Mouse (Mus musculus): ENCODE results near the gene Itln1. TPM values are rescaled to one million over a fixed set of nuclear protein-coding genes. Genes with fewer than 3 reads are reported as not detected.
A peak's percentile ranks its signal among the peaks of the same experiment; 100 is the strongest.

Itln1 gene
- total RNA-seq, 1 experiment: not detected

- no peaks in the 10 kb centered on the region for H3K36me3 ChIP-seq (ENCODE audit: control insufficient read depth, insufficient read depth, low read length, poor library complexity, severe bottlenecking)
- no peak overlapping the region for H3K4me3 ChIP-seq (ENCODE audit: insufficient read depth in 1 of 2, low read depth in 1 of 2, low read length in 2 of 2, poor library complexity in 1 of 2, severe bottlenecking in 1 of 2)
- no peak overlapping the region for H3K27ac ChIP-seq (ENCODE audit: insufficient read depth, low read depth, low read length, poor library complexity, severe bottlenecking)
- H3K9ac ChIP-seq (ENCODE audit: insufficient read depth, low read depth, low read length, poor library complexity, severe bottlenecking): no peak overlapping the region
- H3K9me3 ChIP-seq (ENCODE audit: control insufficient read depth, insufficient read depth, low read depth, low read length): no peaks in the 10 kb centered on the region
- in situ Hi-C loops (cut with MboI; ENCODE audit: low sequenced_read_pairs in 2 of 2, unreplicated experiment in 2 of 2): loop anchor here (5.0 kb wide), 1 partner anchor 39 kb away; no protein-coding TSS in a partner anchor
- TF ChIP-seq MAFK (IDR thresholded peaks at IDR 0.05; ENCODE audit: insufficient read depth, low read depth, low read length): no peak
- TF ChIP-seq HCFC1 (IDR thresholded peaks at IDR 0.05; ENCODE audit: borderline replicate concordance, insufficient read depth, low read length): no peak
- TF ChIP-seq CHD2 (IDR thresholded peaks at IDR 0.05; ENCODE audit: low read depth, low read length): no peak
- TF ChIP-seq ZC3H11A (IDR thresholded peaks at IDR 0.05; ENCODE audit: borderline replicate concordance, low read depth, low read length): no peak
- TF ChIP-seq ZNF384 (IDR thresholded peaks at IDR 0.05; ENCODE audit: low read depth, low read length): no peak
- DNase-seq (ENCODE audit: low read depth, low spot score): no peak
- no peaks in the 10 kb centered on the region for H3K4me1 ChIP-seq (ENCODE audit: control insufficient read depth in 2 of 2, insufficient read depth in 2 of 2, low read length in 2 of 2, poor library complexity in 1 of 2)
Measured at GRCm38 (mm10) chr1:171565888-171566287, 30.8 kb upstream of the Itln1 start.

GRCm38 (mm10) chr1:171564247-171564646 is 29.2 kb upstream of the Itln1 start:
- TF ChIP-seq MAFK (IDR thresholded peaks at IDR 0.05; ENCODE audit: insufficient read depth, low read depth, low read length): no peak
- TF ChIP-seq ZC3H11A (IDR thresholded peaks at IDR 0.05; ENCODE audit: borderline replicate concordance, low read depth, low read length): peak; percentile 64; the same call in 1 of the 2 replicates
- in situ Hi-C loops (cut with MboI; ENCODE audit: low sequenced_read_pairs in 2 of 2, unreplicated experiment in 2 of 2): no loop called here
- H3K9me3 ChIP-seq (ENCODE audit: control insufficient read depth, insufficient read depth, low read depth, low read length): no peaks in the 10 kb centered on the region
- DNase-seq (ENCODE audit: low read depth, low spot score): peak; percentile 95
- no peaks in the 10 kb centered on the region for H3K4me1 ChIP-seq (ENCODE audit: control insufficient read depth in 2 of 2, insufficient read depth in 2 of 2, low read length in 2 of 2, poor library complexity in 1 of 2)
- H3K4me3 ChIP-seq (ENCODE audit: insufficient read depth in 1 of 2, low read depth in 1 of 2, low read length in 2 of 2, poor library complexity in 1 of 2, severe bottlenecking in 1 of 2): no peak overlapping the region
- no peak overlapping the region for H3K27ac ChIP-seq (ENCODE audit: insufficient read depth, low read depth, low read length, poor library complexity, severe bottlenecking)
- no peak overlapping the region for H3K9ac ChIP-seq (ENCODE audit: insufficient read depth, low read depth, low read length, poor library complexity, severe bottlenecking)
- H3K36me3 ChIP-seq (ENCODE audit: control insufficient read depth, insufficient read depth, low read length, poor library complexity, severe bottlenecking): no peaks in the 10 kb centered on the region

- Histone ChIP-seq H3K27ac (ENCODE audit: insufficient read depth, low read depth, low read length, poor library complexity, severe bottlenecking) (no peak overlapping the region), H3K4me3 (ENCODE audit: insufficient read depth in 1 of 2, low read depth in 1 of 2, low read length in 2 of 2, poor library complexity in 1 of 2, severe bottlenecking in 1 of 2) (no peak overlapping the region), H3K9me3 (ENCODE audit: control insufficient read depth, insufficient read depth, low read depth, low read length) (no peaks in the 10 kb centered on the region), H3K4me1 (ENCODE audit: control insufficient read depth in 2 of 2, insufficient read depth in 2 of 2, low read length in 2 of 2, poor library complexity in 1 of 2) (no peaks in the 10 kb centered on the region), H3K9ac (ENCODE audit: insufficient read depth, low read depth, low read length, poor library complexity, severe bottlenecking) (no peak overlapping the region), H3K36me3 (ENCODE audit: control insufficient read depth, insufficient read depth, low read length, poor library complexity, severe bottlenecking) (no peaks in the 10 kb centered on the region)
- TF ChIP-seq CHD2 (IDR thresholded peaks at IDR 0.05; ENCODE audit: low read depth, low read length) (no peak), ZC3H11A (IDR thresholded peaks at IDR 0.05; ENCODE audit: borderline replicate concordance, low read depth, low read length) (no peak), MAFK (IDR thresholded peaks at IDR 0.05; ENCODE audit: insufficient read depth, low read depth, low read length) (no peak), HCFC1 (IDR thresholded peaks at IDR 0.05; ENCODE audit: borderline replicate concordance, insufficient read depth, low read length) (no peak), ZNF384 (IDR thresholded peaks at IDR 0.05; ENCODE audit: low read depth, low read length) (no peak)
- in situ Hi-C loops (cut with MboI; ENCODE audit: low sequenced_read_pairs in 2 of 2, unreplicated experiment in 2 of 2): no loop called here
- no peak for DNase-seq (ENCODE audit: low read depth, low spot score)
Measured at GRCm38 (mm10) chr1:171563042-171563441, 27.9 kb upstream of the Itln1 start.

GRCm38 (mm10) chr1:171561639-171562225 is 26.6 kb upstream of the Itln1 start:
- Histone ChIP-seq H3K9ac (ENCODE audit: insufficient read depth, low read depth, low read length, poor library complexity, severe bottlenecking) (no peak overlapping the region), H3K4me1 (ENCODE audit: control insufficient read depth in 2 of 2, insufficient read depth in 2 of 2, low read length in 2 of 2, poor library complexity in 1 of 2) (no peaks in the 10 kb centered on the region), H3K27ac (ENCODE audit: insufficient read depth, low read depth, low read length, poor library complexity, severe bottlenecking) (no peak overlapping the region), H3K4me3 (ENCODE audit: insufficient read depth in 1 of 2, low read depth in 1 of 2, low read length in 2 of 2, poor library complexity in 1 of 2, severe bottlenecking in 1 of 2) (no peak overlapping the region), H3K9me3 (ENCODE audit: control insufficient read depth, insufficient read depth, low read depth, low read length) (no peaks in the 10 kb centered on the region), H3K36me3 (ENCODE audit: control insufficient read depth, insufficient read depth, low read length, poor library complexity, severe bottlenecking) (no peaks in the 10 kb centered on the region)
- no peak for DNase-seq (ENCODE audit: low read depth, low spot score)
- TF ChIP-seq HCFC1 (IDR thresholded peaks at IDR 0.05; ENCODE audit: borderline replicate concordance, insufficient read depth, low read length) (no peak), ZNF384 (IDR thresholded peaks at IDR 0.05; ENCODE audit: low read depth, low read length) (no peak), MAFK (IDR thresholded peaks at IDR 0.05; ENCODE audit: insufficient read depth, low read depth, low read length) (no peak), ZC3H11A (IDR thresholded peaks at IDR 0.05; ENCODE audit: borderline replicate concordance, low read depth, low read length) (no peak), CHD2 (IDR thresholded peaks at IDR 0.05; ENCODE audit: low read depth, low read length) (no peak)
- in situ Hi-C loops (cut with MboI; ENCODE audit: low sequenced_read_pairs in 2 of 2, unreplicated experiment in 2 of 2): no loop called here

- no peak overlapping the region for H3K4me3 ChIP-seq (ENCODE audit: insufficient read depth in 1 of 2, low read depth in 1 of 2, low read length in 2 of 2, poor library complexity in 1 of 2, severe bottlenecking in 1 of 2)
- H3K36me3 ChIP-seq (ENCODE audit: control insufficient read depth, insufficient read depth, low read length, poor library complexity, severe bottlenecking): no peaks in the 10 kb centered on the region
- H3K4me1 ChIP-seq (ENCODE audit: control insufficient read depth in 2 of 2, insufficient read depth in 2 of 2, low read length in 2 of 2, poor library complexity in 1 of 2): no peaks in the 10 kb centered on the region
- H3K9me3 ChIP-seq (ENCODE audit: control insufficient read depth, insufficient read depth, low read depth, low read length): no peaks in the 10 kb centered on the region
- DNase-seq (ENCODE audit: low read depth, low spot score): no peak
- no peak for TF ChIP-seq ZNF384 (IDR thresholded peaks at IDR 0.05; ENCODE audit: low read depth, low read length)
- no peak for TF ChIP-seq MAFK (IDR thresholded peaks at IDR 0.05; ENCODE audit: insufficient read depth, low read depth, low read length)
- TF ChIP-seq ZC3H11A (IDR thresholded peaks at IDR 0.05; ENCODE audit: borderline replicate concordance, low read depth, low read length): no peak
- no peak for TF ChIP-seq HCFC1 (IDR thresholded peaks at IDR 0.05; ENCODE audit: borderline replicate concordance, insufficient read depth, low read length)
- TF ChIP-seq CHD2 (IDR thresholded peaks at IDR 0.05; ENCODE audit: low read depth, low read length): no peak
- in situ Hi-C loops (cut with MboI; ENCODE audit: low sequenced_read_pairs in 2 of 2, unreplicated experiment in 2 of 2): no loop called here
- no peak overlapping the region for H3K27ac ChIP-seq (ENCODE audit: insufficient read depth, low read depth, low read length, poor library complexity, severe bottlenecking)
- no peak overlapping the region for H3K9ac ChIP-seq (ENCODE audit: insufficient read depth, low read depth, low read length, poor library complexity, severe bottlenecking)
Measured at GRCm38 (mm10) chr1:171561200-171561599, 26.1 kb upstream of the Itln1 start.

Data from ES-E14 (cell line).